Mouse (Mus musculus): Measurements from ENCODE around the gene Nckap5l. TPM values are rescaled to one million over a fixed set of nuclear protein-coding genes. Genes with fewer than 3 reads are reported as not detected.

Gene Nckap5l
- total RNA-seq (2014; fragmentation: Nextera tagmentation) (5.0 and 13.4 TPM in 2 replicates), total RNA-seq (2017) (0.26 and 7.5 TPM in 2 replicates)

GRCm38 (mm10) chr15:99457606-99458401 lies at the start of gene Nckap5l:
Gene Nckap5l (minus strand): TSS chr15:99457748.
- ATAC-seq (replicated peaks; ENCODE audit: poor library complexity, severe bottlenecking): peak; percentile 92

GRCm38 (mm10) chr15:99505324-99506095 lies 48.0 kb upstream of the Nckap5l start:
- no peak for ATAC-seq (replicated peaks; ENCODE audit: poor library complexity, severe bottlenecking)

DNA sequence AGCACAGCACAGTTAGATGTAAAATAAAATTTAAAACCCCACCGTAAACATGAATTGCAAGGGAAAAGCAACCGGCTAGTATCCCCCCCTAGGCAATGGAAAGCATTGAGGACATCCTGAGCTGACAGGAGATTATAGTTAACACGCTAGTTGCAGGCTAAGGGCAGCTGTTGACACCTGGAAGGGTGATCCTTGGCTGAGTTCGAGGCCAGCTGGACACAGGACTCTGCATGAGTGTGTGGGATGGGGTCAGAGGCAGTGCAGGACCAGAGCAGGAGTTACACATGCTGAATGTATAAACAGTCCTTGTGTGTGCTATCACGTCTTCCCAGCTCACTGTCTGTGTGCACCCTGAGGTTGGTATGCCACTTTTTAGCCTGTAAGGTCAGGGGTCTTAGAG lies 45.7 kb upstream of the Nckap5l start:
- ATAC-seq (replicated peaks; ENCODE audit: poor library complexity, severe bottlenecking): no peak

- no peak for ATAC-seq (replicated peaks; ENCODE audit: poor library complexity, severe bottlenecking)
Measured at GRCm38 (mm10) chr15:99502311-99502831, 44.8 kb upstream of the Nckap5l start.

GRCm38 (mm10) chr15:99501292-99502260 lies 44.0 kb upstream of the Nckap5l start:
- no peak for ATAC-seq (replicated peaks; ENCODE audit: poor library complexity, severe bottlenecking)

DNA sequence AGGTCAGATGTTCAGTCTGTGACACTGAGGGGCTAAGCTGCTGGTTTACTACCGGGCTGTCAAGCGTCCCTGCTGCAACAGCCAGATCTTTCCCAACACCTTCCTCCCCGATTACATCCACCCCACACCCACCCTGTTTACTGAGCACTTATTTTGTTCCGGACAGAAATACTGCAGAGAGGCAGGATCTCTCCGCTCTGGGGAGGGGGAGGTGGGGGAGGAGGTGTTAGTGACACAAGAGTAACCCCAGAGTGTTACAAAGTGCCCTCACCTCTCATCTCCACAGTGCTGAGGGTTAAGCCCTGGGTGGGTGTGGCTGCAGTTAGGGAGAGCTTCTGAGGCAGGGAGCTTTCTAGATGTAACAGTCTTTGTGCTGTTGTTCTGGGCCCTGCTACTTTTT lies 42.8 kb upstream of the Nckap5l start:
- ATAC-seq (replicated peaks; ENCODE audit: poor library complexity, severe bottlenecking): peak; percentile 21; the same call in 1 of the 2 replicates

DNA sequence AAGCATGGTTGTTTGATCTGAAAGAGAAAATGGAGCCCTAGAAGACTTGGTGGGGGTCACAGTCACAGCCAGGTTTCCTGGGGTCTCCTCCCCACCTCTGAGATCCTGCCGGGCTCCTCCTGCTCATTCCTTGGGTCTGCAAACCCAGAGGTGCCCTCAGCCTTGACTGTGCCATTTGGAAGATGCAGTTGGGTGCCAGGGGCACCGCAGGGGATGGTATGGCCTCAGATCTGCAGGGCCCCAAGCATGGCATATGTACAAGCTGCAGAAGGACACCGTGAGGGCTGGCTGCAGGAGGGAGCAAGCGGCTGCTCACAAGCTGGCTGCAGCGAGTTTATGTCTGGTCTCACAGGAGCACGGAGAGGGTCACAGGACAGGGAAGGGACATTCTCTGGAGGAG lies 42.2 kb upstream of the Nckap5l start:
- no peak for ATAC-seq (replicated peaks; ENCODE audit: poor library complexity, severe bottlenecking)

DNA sequence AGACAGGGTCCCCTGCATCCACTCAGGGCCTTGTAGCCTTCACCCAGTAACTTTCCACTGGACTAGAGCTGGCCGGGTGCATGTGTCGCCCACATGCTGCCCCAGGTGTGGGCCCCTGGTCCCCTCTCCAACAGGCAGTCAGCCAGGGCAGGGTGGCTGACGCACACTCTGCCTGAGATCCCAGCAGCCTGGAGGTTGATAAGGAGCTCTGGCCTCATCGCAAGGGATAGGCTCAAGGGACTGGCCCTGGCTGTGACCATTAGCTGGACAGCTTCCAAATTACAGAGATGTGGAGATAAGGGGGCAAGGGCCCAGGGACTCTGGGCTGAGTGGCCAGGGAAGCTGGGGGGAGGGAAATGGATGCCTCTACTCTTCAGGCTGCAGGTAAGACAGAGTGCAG lies 41.2 kb upstream of the Nckap5l start:
- no peak for ATAC-seq (replicated peaks; ENCODE audit: poor library complexity, severe bottlenecking)

GRCm38 (mm10) chr15:99498356-99498755 lies 40.8 kb upstream of the Nckap5l start:
- 0 out of 2 replicates have a peak, but pooled peaks have one; percentile 21 for ATAC-seq (replicated peaks; ENCODE audit: poor library complexity, severe bottlenecking)

DNA sequence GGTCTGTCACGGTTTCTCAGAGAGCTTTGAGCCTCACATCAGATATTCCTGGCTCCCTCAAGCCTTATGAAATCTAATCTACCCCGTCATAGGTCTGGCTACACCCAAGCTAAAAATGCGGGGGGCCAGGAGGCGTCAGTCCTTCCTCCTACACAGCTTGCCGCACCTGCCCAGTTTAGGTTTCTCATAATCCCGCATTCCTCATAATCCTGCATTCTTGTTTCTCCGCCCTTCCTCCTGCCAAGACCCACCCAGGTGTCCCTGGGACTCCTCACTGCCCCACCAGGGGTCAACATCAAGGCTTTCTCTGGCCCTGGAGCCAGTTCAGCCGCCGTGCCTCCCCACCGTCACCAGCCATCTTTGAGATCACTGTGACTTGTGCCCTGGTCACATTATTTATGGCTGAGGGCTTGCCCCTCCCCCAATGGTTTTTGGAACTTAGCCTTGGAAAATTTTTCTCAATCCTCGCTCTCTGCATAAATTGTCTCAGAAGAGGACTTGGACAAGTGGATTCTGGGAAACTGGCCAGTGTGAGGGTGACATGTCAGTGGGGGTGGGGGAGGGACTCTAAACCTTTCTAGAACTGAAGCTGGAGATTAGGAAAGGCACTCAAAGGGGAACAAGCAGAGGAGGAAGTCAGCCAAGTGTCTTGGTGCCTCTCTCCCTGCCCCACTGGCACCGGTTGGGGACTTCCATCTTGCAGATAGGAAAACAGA lies 40.1 kb upstream of the Nckap5l start:
- peak; percentile 72 for ATAC-seq (replicated peaks; ENCODE audit: poor library complexity, severe bottlenecking)

GRCm38 (mm10) chr15:99497061-99497460 lies 39.5 kb upstream of the Nckap5l start:
- peak; percentile 54 for ATAC-seq (replicated peaks; ENCODE audit: poor library complexity, severe bottlenecking)

DNA sequence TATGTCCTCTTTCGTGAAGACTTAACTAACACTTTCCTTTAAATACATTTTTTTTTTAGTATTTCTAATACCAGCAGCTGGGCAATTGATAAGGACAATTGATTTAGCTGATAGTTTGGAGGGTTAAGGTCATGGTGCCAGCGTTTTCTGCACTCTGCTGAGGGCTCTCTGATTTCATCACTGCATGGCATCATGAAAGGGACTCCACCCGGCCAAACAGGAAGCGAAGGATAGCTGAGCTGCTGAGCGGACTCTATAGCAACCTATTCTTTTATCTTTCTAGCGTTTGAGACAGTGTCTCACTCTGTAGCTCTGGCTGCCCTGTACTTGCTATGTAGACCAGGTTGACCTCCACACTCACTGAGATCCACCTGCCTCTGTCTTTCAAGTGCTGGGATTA lies 27.2 kb upstream of the Nckap5l start:
- peak; percentile 52; the same call in 1 of the 2 replicates for ATAC-seq (replicated peaks; ENCODE audit: poor library complexity, severe bottlenecking)

GRCm38 (mm10) chr15:99475814-99476213 lies 18.3 kb upstream of the Nckap5l start:
- ATAC-seq (replicated peaks; ENCODE audit: poor library complexity, severe bottlenecking): no peak

DNA sequence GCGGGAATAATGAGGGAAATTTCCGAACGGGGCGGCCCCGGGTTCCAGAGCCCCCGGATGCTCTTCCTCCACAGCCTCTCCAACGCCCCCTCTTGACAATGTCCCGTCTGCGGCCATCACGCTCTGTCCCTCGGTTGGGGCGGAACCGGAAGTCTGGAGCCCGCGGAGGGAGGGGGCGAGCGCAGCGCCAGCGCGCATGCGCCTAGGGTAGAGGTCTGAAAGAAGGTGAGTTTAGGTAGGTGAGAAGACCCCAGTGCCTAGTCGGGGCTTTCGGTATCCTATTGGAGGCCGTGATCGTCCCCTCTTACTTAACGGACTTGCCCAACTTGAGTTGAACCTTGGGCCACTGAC lies 17.0 kb upstream of the Nckap5l start, which contains the start of gene Bcdin3d:
TSS of gene Bcdin3d (minus strand) at position 155 of the 351 bp plus-strand sequence.
- peak; percentile 80 for ATAC-seq (replicated peaks; ENCODE audit: poor library complexity, severe bottlenecking)

DNA sequence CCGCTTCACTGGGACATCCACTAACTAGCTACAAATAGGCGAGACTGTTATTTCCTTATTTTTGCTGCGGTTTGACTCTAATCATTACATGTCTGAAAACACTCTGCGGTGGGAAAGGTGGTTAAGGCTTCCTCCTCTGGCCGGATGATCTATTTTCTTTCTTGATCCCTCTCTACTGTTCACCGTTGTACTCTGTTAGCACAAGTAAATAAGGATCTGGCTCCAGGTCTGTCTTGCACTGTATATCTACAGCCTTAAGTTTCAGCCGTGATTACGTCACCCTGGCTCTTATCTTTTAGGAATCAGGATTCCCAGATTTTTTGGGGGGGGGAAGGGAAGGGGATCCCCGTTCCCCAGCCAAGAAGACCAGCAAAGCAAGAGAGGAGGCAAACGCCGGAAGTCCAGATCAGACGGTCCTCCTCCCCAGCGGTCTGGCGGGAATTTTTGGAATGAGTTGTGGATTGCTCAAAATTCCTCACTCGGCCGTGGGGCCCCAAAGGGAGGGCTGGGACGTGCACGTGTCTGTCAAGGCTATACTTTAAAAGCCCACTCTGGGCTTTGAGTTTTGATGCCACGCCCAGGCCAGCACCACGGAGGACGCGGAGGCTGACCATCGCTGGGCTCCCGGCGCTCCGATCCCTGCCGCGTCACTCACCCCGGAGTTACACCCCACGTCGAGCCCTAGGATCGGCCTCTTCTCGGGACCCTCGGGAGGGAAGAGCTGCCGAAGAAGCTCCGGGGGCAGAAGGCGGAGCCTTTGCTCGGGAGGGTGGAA lies 16.4 kb upstream of the Nckap5l start:
- ATAC-seq (replicated peaks; ENCODE audit: poor library complexity, severe bottlenecking): peak; percentile 54

GRCm38 (mm10) chr15:99472972-99473371 lies 15.4 kb upstream of the Nckap5l start:
- no peak for ATAC-seq (replicated peaks; ENCODE audit: poor library complexity, severe bottlenecking)

- ATAC-seq (replicated peaks; ENCODE audit: poor library complexity, severe bottlenecking): no peak
Measured at GRCm38 (mm10) chr15:99471677-99472063, 14.1 kb upstream of the Nckap5l start.

GRCm38 (mm10) chr15:99470971-99471676 lies 13.6 kb upstream of the Nckap5l start:
- 0 out of 2 replicates have a peak, but pooled peaks have one; percentile 20 for ATAC-seq (replicated peaks; ENCODE audit: poor library complexity, severe bottlenecking)

Measured in granulocyte monocyte progenitor cell, adult 5-6 weeks (primary cell).